Mouse (Mus musculus): ENCODE results near the gene Rbfox1. TPM values are rescaled to one million over a fixed set of nuclear protein-coding genes. Genes with fewer than 3 reads are reported as not detected.

The Rbfox1 gene
- total and polyA plus RNA-seq, 2 experiments from 2014 or later, result 129 to 214 TPM

DNA sequence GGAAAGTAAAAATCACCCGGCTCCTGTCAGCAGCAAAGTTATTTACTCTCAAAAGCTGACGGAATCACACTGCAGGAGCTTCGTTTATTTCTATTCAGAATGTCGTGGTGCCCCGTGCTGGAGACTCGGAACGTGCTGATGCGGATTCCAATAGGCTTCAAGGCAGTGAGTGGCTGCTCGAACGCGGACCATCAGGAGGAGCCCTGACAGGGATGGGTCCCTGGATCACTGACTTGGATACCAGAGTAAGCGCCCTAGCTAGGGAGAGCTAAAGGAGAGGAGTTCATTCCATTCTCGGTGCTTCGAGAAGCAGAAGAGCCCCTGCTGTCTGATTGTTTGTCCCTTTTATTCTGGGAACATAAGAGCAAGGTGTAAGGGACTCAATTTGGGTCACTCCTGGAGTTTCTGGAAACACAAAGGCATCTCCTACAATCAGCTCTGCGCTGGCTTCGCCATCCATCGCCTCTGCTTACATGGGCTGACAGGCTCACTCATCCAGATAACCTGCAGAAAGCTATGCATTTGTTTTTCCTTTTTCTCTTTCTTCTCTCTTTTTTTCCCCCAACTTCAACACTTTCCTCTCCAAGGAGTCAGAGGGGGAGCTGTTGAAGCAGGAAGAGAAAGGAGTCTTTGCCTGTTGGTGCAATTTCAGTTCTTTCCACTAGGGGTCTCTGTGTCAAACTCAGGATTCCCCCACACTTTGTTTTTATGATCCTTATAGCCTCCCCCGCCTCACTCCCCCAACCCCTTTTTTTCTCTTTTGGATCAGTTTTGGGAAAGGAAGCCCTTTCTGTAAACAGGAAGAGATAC lies 1164.2 kb downstream of the Rbfox1 start:
- H3K9ac ChIP-seq, result no peak overlapping the region; the same call in 1 of the 2 replicates
- H3K4me1 ChIP-seq (ENCODE audit: insufficient read depth), result peaks cover 14% of the 10 kb centered on the region; the same call in 1 of the 2 replicates

DNA sequence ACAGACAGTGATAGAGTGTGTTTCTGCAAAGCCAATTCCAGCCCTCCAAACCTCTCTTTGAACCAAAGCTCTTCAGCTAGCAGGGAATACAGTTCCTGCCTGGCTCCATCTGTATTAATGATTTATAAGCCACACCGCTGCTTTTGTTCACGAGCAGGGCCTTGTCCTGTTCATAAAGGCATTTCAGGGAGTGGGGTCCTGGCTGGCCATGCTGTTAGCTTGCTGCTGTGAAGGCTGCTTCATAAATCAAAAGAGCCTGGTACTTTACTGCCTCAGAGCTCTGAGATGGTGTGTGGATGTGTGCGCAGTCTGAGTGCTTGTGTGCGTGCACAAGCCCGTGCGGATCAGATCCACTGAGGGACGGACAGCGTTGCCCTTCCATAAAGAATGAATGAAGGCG lies 1165.8 kb downstream of the Rbfox1 start:
- Histone ChIP-seq H3K9me3 (ENCODE audit: low read length) (no peaks in the 10 kb centered on the region), H3K27ac (ENCODE audit: low read depth, low read length) (no peak overlapping the region), H3K4me2 (ENCODE audit: low read depth) (no peak overlapping the region), H3K9ac (no peak overlapping the region), H3K4me1 (ENCODE audit: insufficient read depth) (peaks cover 14% of the 10 kb centered on the region; the same call in 1 of the 2 replicates), H3K27me3 (ENCODE audit: insufficient read depth, low read length) (no peaks in the 10 kb centered on the region), H3K4me3 (ENCODE audit: low read depth, low read length) (no peak overlapping the region), H3K36me3 (ENCODE audit: insufficient read depth) (no peaks in the 10 kb centered on the region)
- TF ChIP-seq CTCF (IDR thresholded peaks at IDR 0.05; ENCODE audit: low read depth), result no peak
- DNase-seq, result no peak
- ATAC-seq, result no peak
- WGBS, result 78% methylated on average over 9 of the region's 9 CpGs

More for the DNA sequence above, 1164.2 kb downstream of the Rbfox1 start:
- 0 out of 2 replicates have a peak, but pooled peaks have one; percentile 47 for ATAC-seq
- H3K36me3 ChIP-seq (ENCODE audit: insufficient read depth), result no peaks in the 10 kb centered on the region
- H3K9me3 ChIP-seq (ENCODE audit: low read length), result no peaks in the 10 kb centered on the region
- peak; percentile 85 for DNase-seq
- H3K27ac ChIP-seq (ENCODE audit: low read depth, low read length), result no peak overlapping the region
- WGBS, result 4% methylated on average over 18 of the region's 18 CpGs
- H3K27me3 ChIP-seq (ENCODE audit: insufficient read depth, low read length), result no peaks in the 10 kb centered on the region
- H3K4me3 ChIP-seq (ENCODE audit: low read depth, low read length), result 0 out of 2 replicates have a peak overlapping the region, but pooled peaks have one; percentile 4
- H3K4me2 ChIP-seq (ENCODE audit: low read depth), result peak overlapping the region; percentile 38
- peak; percentile 94 for TF ChIP-seq CTCF (IDR thresholded peaks at IDR 0.05; ENCODE audit: low read depth)

DNA sequence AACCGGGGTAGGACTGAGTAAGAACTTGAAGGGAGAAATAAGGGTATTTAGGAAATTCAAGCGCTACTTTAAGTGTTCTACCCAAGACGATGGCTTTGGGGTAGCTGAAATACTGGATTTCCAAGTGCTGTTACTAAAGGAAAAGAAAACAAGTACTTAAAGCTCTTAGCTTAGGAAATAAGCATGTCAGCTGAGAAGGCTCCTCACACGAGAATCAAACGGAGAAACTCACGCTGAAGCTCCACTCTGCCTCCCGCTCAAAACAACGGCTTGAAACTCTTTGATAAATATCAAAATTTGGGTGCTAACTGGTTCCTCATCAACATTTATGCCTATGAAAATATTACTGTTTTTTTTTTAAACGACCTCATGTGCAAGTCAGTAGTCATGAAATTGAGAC lies 1166.8 kb downstream of the Rbfox1 start:
- no peak for ATAC-seq
- no peaks in the 10 kb centered on the region for H3K27me3 ChIP-seq (ENCODE audit: insufficient read depth, low read length)
- no peak for DNase-seq
- H3K4me1 ChIP-seq (ENCODE audit: insufficient read depth), result peaks cover 14% of the 10 kb centered on the region; the same call in 1 of the 2 replicates
- H3K27ac ChIP-seq (ENCODE audit: low read depth, low read length), result no peak overlapping the region; the same call in 1 of the 2 replicates
- no peak for TF ChIP-seq CTCF (IDR thresholded peaks at IDR 0.05; ENCODE audit: low read depth)
- no peaks in the 10 kb centered on the region for H3K36me3 ChIP-seq (ENCODE audit: insufficient read depth)
- H3K4me2 ChIP-seq (ENCODE audit: low read depth), result peak overlapping the region; percentile 18; the same call in 1 of the 2 replicates
- no peaks in the 10 kb centered on the region for H3K9me3 ChIP-seq (ENCODE audit: low read length)
- 34% methylated on average over 9 of the region's 9 CpGs for whole genome bisulfite sequencing
- no peak overlapping the region for H3K4me3 ChIP-seq (ENCODE audit: low read depth, low read length)
- H3K9ac ChIP-seq, result peak overlapping the region; percentile 29; the same call in 1 of the 2 replicates

DNA sequence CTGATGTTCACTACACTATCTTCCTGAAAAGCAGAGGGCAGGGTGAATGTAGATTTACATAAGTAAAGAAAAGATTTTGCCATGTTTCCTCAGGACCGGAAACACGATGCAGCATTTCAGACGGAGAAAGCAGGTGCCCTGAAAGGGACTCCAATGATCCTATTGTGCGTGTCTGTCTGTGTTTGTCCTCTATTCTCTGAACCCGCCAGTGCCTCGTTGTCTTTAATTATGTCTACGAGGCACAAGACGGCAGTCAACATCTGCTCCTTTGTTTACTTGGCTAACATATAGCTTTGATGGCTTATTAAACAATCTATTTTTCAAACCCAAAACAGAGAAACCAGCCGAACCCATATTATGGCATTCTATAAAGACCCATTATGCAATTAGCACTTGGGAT lies 1167.3 kb downstream of the Rbfox1 start:
- no peak for TF ChIP-seq CTCF (IDR thresholded peaks at IDR 0.05; ENCODE audit: low read depth)
- no peak for DNase-seq
- Histone ChIP-seq H3K9ac (peak overlapping the region; percentile 29; the same call in 1 of the 2 replicates), H3K36me3 (ENCODE audit: insufficient read depth) (no peaks in the 10 kb centered on the region), H3K4me3 (ENCODE audit: low read depth, low read length) (no peak overlapping the region), H3K4me2 (ENCODE audit: low read depth) (peak overlapping the region; percentile 18; the same call in 1 of the 2 replicates), H3K27ac (ENCODE audit: low read depth, low read length) (no peak overlapping the region), H3K4me1 (ENCODE audit: insufficient read depth) (peaks cover 14% of the 10 kb centered on the region; the same call in 1 of the 2 replicates), H3K27me3 (ENCODE audit: insufficient read depth, low read length) (no peaks in the 10 kb centered on the region), H3K9me3 (ENCODE audit: low read length) (no peaks in the 10 kb centered on the region)
- WGBS, result 5% methylated on average over 9 of the region's 9 CpGs
- peak; percentile 57; the same call in 1 of the 2 replicates for ATAC-seq

DNA sequence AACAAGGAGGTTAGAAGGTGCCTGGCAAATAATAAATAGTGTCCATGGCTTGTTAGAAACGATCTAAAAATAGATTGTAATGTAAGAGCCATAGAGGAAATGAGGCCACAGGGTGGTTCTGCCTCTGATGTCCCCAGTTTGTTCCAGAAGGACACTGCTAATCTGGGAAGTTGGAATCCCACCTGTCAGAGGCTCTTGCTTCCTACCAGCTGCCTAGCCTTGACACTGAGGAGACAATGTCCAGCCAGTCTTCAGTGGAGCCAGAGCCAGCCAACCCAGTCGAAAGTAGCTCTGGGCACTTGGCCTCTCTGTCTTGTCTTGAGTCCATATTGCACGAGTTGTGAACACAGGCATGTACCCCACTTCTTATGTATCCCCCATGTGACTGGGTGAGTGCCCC lies 1172.6 kb downstream of the Rbfox1 start:
- WGBS, result 87% methylated on average over 3 of the region's 3 CpGs
- no peak for TF ChIP-seq CTCF (IDR thresholded peaks at IDR 0.05; ENCODE audit: low read depth)
- no peak overlapping the region for H3K4me3 ChIP-seq (ENCODE audit: low read depth, low read length)
- H3K36me3 ChIP-seq (ENCODE audit: insufficient read depth), result no peaks in the 10 kb centered on the region
- H3K9me3 ChIP-seq (ENCODE audit: low read length), result no peaks in the 10 kb centered on the region
- no peak overlapping the region for H3K9ac ChIP-seq
- no peak for DNase-seq
- no peak overlapping the region for H3K4me2 ChIP-seq (ENCODE audit: low read depth)
- no peak for ATAC-seq
- H3K27me3 ChIP-seq (ENCODE audit: insufficient read depth, low read length), result no peaks in the 10 kb centered on the region
- no peaks in the 10 kb centered on the region; the same call in 1 of the 2 replicates for H3K4me1 ChIP-seq (ENCODE audit: insufficient read depth)
- H3K27ac ChIP-seq (ENCODE audit: low read depth, low read length), result no peak overlapping the region

DNA sequence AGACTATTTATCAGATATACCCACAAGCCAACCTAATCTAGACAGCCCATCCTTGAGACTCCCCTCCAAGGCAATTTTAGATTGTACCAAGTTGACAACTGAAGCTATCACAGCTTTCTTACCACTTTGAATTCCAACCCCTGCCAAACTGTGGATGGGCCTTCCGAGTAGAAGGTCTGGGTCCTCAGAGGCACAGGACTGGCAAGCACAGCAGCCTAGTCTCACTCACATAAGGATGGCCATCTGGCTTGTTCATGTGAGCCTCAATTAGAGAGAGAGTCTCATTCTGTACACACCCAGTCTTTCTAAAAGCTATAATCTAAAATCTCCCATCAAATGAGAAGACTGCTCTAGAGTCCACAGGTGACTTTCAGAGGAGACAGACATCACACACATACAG lies 1173.4 kb downstream of the Rbfox1 start:
- no peak overlapping the region for H3K4me2 ChIP-seq (ENCODE audit: low read depth)
- no peak overlapping the region for H3K4me3 ChIP-seq (ENCODE audit: low read depth, low read length)
- no peak overlapping the region for H3K9ac ChIP-seq
- TF ChIP-seq CTCF (IDR thresholded peaks at IDR 0.05; ENCODE audit: low read depth), result no peak
- 61% methylated on average over 1 of the region's 1 CpGs for WGBS
- H3K4me1 ChIP-seq (ENCODE audit: insufficient read depth), result no peaks in the 10 kb centered on the region; the same call in 1 of the 2 replicates
- no peaks in the 10 kb centered on the region for H3K9me3 ChIP-seq (ENCODE audit: low read length)
- no peak overlapping the region for H3K27ac ChIP-seq (ENCODE audit: low read depth, low read length)
- no peaks in the 10 kb centered on the region for H3K27me3 ChIP-seq (ENCODE audit: insufficient read depth, low read length)
- ATAC-seq (peak; percentile 69), DNase-seq (peak; percentile 62)
- H3K36me3 ChIP-seq (ENCODE audit: insufficient read depth), result no peaks in the 10 kb centered on the region

DNA sequence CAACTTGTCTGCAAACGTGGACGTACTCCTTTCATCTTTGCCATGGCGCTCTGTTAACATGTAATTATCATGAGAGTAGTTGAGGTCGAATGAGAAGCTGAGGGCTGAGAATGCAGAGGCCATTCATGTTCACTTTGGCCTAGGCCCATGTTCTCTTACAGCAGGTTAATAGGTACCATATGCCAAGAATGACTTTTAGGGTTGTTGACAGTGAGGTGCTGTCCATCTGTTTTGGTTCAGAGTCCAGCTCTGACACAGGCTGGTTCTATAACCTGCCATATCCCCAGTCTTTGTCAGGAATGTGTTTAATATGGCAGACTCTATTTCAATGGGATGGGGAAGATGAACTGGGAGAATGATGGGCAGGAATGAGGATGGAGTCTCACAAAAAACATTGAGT lies 1174.4 kb downstream of the Rbfox1 start:
- Histone ChIP-seq H3K9ac (no peak overlapping the region), H3K9me3 (ENCODE audit: low read length) (no peaks in the 10 kb centered on the region), H3K36me3 (ENCODE audit: insufficient read depth) (no peaks in the 10 kb centered on the region), H3K4me1 (ENCODE audit: insufficient read depth) (no peaks in the 10 kb centered on the region; the same call in 1 of the 2 replicates), H3K27ac (ENCODE audit: low read depth, low read length) (no peak overlapping the region), H3K27me3 (ENCODE audit: insufficient read depth, low read length) (no peaks in the 10 kb centered on the region), H3K4me2 (ENCODE audit: low read depth) (no peak overlapping the region), H3K4me3 (ENCODE audit: low read depth, low read length) (no peak overlapping the region)
- no peak for DNase-seq
- 75% methylated on average over 4 of the region's 4 CpGs for WGBS
- ATAC-seq, result no peak
- no peak for TF ChIP-seq CTCF (IDR thresholded peaks at IDR 0.05; ENCODE audit: low read depth)

All from forebrain, postnatal 0 days (tissue).